Mouse (Mus musculus) midbrain, embryonic 10.5 days (tissue): ENCODE data around the gene Dok5. TPM values are rescaled to one million over a fixed set of nuclear protein-coding genes. Genes with fewer than 3 reads are reported as not detected.

ENCODE experiments used
- DNase-seq: peaks from one replicate; pipeline ENCODE4 v3.0.0-alpha.2; 2017; ENCODE audit warnings: low spot score
- H3K27ac ChIP-seq: fragments of 300-500 bp; sonication (generic); replicated peaks from 2 replicates; pipeline ENCODE4 v1.5.1; 2016; ENCODE audit warnings: mild to moderate bottlenecking
- H3K27me3 ChIP-seq: fragments of 300-500 bp; sonication (generic); 2 replicates; pipeline ENCODE4 v1.6.1; 2016; ENCODE audit warnings: low read depth, mild to moderate bottlenecking; ENCODE audit not compliant: poor library complexity, severe bottlenecking
- H3K36me3 ChIP-seq: fragments of 300-500 bp; sonication (generic); 2 replicates; pipeline ENCODE4 v1.6.1; 2016; ENCODE audit warnings: mild to moderate bottlenecking, moderate library complexity
- H3K4me1 ChIP-seq: fragments of 300-500 bp; sonication (generic); 2 replicates; pipeline ENCODE4 v1.6.1; 2016
- H3K4me3 ChIP-seq: fragments of 300-500 bp; sonication (generic); 2 replicates; pipeline ENCODE4 v1.5.1; 2016; ENCODE audit warnings: mild to moderate bottlenecking, moderate library complexity
- H3K9me3 ChIP-seq: fragments of 300-500 bp; sonication (generic); replicated peaks from 2 replicates; pipeline ENCODE4 v1.6.1; 2016; ENCODE audit warnings: mild to moderate bottlenecking
- WGBS: fragments of 180-500 bp; shearing (Covaris S2); methylation state at CpG from one replicate; pipeline ENCODE4 v1.1.7; 2016; 5-methylcytosine and 5-hydroxymethylcytosine counted together
- polyA plus RNA-seq: library from polyadenylated mRNA; unstranded; fragments of >200 nt; fragmentation: Nextera tagmentation; extraction: Ambion mirVana; gene quantifications from 2 replicates; pipeline ENCODE4 v1.2.1, GENCODE M21; 2016

Dok5 gene
- 12.4 and 17.8 TPM in 2 replicates for polyA plus RNA-seq

DNA sequence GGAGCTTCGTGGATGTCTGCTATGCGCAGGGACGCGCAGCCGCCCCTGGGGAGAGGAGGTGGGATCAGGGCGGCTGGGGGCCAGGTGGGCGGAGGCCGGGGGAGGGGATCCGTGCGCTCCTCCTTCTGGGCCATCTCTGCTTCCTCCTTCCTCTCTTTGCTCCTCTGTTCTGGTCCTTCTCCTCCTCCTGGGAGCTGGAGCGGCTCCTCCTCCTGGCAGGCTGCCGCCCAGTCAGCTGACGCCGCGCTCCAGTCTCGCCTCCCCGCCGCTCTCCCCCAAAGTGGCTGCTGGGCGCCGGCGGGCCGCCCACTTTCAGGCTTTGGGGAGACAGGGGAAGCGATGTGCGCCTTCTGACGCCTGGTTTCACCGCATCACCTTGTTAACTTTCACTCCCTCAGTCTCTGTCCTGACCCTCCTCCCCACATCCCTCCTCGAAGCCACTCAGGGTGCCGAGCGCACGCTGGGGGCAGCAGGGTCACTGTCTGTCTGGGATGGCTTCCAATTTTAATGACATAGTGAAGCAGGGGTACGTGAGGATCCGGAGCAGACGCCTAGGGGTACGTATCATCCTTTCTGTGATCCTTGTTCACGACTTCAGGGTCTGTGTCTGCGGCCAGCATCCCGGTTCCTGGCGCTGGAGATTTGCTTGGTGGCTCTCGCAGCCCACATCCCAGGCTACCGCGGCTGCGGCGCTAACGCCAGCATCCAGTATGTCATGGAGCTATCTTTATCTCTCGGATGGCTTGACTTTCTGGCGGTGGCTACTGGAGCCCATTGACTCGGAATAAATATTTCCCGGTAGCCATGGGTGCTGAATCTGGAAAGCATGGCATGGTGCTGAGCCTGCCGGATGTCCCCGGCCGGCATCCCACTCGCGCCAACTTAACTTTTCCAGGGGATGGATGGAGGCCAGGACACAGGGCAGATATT is at the start of gene Dok5:
Dok5 (plus strand) TSS at position 176 of the 930 bp plus-strand sequence.
- peak within 1 kb of the TSS; percentile 84 for H3K27ac ChIP-seq
- H3K4me1 ChIP-seq, result peaks cover 45% of the 10 kb centered on the region
- H3K4me3 ChIP-seq, result peak within 1 kb of the TSS; percentile 71
- H3K36me3 ChIP-seq, result peaks cover 6% of the 10 kb centered on the region; the same call in 1 of the 2 replicates
- H3K27me3 ChIP-seq, result peaks cover 32% of the 10 kb centered on the region
- WGBS, result 2% methylated on average over 53 of the region's 53 CpGs
- peak; percentile 75 for DNase-seq
- no peaks in the 10 kb centered on the region for H3K9me3 ChIP-seq

DNA sequence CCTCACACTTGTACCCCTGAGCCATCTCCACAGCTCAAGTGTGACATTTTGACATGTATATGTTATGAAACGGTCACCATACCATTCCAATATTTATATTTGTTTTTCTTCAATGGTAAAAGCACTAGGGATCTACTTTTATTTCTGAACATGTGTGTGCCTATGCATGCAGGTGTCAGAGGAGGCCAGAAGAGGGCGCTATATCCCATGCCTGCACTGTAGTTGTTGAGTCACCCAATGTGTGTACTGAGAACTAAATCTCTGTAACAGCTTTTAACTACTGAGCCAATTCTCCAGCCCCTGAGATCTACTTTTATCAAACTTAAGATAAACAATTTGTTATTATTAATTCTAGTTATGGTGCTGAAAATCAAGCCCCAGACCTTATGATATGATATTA is 48.2 kb upstream of the Dok5 start:
- 84% methylated on average over 2 of the region's 2 CpGs for WGBS
- Histone ChIP-seq H3K4me1 (no peaks in the 10 kb centered on the region), H3K27ac (no peak overlapping the region), H3K36me3 (no peaks in the 10 kb centered on the region), H3K27me3 (no peaks in the 10 kb centered on the region), H3K9me3 (no peaks in the 10 kb centered on the region), H3K4me3 (no peak overlapping the region)
- no peak for DNase-seq

DNA sequence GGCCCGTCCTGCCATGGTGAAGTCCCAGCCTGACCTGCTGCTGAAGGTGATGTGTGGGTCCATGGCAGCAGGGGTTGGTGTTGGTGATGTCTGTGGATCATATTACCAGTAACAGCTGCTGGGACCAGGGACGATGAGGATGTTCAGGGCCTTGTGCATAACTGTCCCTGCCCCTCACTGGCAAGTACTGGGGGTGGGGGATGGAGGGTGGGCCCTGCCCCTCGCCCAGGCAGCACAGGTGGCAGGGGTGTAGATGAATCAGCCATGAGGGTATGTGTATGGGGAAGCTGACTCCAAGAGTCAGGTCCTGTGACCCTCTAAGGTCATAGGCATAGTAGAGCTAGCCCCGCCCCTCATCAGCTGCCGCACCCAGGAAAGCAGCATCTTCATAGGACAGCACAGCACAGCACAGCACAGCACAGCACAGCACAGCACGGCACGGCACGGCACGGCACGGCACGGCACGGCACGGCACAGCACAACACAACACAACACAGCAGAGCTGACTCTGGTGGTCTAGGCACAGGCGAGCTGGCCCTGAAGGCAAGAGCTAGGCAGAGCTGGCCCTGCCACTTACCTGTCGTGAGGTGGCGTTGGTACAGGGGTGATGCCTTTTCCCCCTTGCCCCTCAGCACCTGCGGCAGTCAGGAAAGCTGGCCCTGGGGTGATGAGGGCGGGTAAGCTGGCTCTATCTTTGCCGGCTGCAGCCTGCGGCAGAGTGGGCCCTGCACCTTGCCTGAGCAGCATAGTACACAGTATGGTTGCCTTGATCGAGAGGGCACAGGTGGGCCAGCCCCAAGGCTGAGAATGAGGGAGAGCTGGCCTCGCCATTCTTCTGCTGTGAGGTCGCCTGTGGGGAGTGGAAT is 36.3 kb upstream of the Dok5 start:
- H3K27me3 ChIP-seq, result no peaks in the 10 kb centered on the region
- H3K4me3 ChIP-seq, result no peak overlapping the region
- no peaks in the 10 kb centered on the region for H3K36me3 ChIP-seq
- H3K27ac ChIP-seq, result peak overlapping the region; percentile 38
- H3K9me3 ChIP-seq, result no peaks in the 10 kb centered on the region
- WGBS, result 83% methylated on average over 23 of the region's 23 CpGs
- no peak for DNase-seq
- peaks cover 13% of the 10 kb centered on the region for H3K4me1 ChIP-seq

DNA sequence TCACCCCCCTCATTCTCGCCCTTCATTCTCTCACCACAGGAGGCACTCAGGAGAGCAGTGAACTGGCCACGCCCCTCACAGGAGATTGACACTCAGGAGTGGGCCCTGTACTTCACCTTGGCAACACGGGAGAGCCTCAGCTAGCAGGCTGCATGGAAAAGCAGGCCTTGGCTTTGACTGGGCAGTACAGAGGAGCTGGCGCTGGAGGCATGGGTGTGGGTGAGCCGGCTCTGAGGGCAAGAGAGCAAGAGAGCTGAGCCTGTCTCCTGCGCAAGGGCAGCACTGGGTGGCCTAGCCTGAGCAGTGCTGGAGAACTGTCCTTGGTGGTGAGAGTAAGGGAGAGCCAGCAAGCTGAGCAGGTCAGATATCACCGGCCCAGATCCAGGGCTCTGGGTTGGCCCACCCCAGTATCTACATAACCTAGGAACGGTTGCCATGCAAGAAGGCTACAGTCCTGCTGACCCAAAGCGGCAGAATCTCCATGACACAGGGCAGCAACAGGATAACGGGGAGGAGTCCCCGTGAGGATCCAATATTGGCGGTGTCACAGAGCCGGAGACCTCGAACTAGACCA is 35.6 kb upstream of the Dok5 start:
- Histone ChIP-seq H3K36me3 (no peaks in the 10 kb centered on the region), H3K4me1 (peaks cover 13% of the 10 kb centered on the region), H3K4me3 (no peak overlapping the region), H3K27ac (peak overlapping the region; percentile 33; the same call in 1 of the 2 replicates), H3K27me3 (no peaks in the 10 kb centered on the region), H3K9me3 (no peaks in the 10 kb centered on the region)
- 76% methylated on average over 14 of the region's 14 CpGs for WGBS
- no peak for DNase-seq

DNA sequence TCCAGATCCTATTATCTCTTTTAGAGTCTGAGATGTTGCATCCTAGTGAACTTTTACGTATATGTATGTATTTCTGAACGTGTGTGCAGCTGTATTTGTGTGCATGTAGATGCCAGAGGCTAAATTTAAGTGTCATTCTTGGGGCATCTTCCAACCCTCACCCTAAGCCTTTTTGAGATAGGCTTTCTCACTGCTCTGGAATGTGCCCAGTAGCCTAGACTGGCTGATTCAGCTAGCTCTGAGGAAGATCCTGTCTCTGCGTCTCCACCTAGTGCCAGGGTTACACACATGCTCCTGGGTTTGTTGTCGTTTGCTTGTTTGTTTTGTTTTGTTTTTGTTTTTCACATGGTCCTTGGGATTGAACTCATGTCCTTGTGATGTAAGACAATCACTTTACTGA is 31.1 kb upstream of the Dok5 start:
- H3K27ac ChIP-seq, result no peak overlapping the region
- no peak for DNase-seq
- H3K4me3 ChIP-seq, result no peak overlapping the region
- no peaks in the 10 kb centered on the region for H3K36me3 ChIP-seq
- WGBS, result 85% methylated on average over 4 of the region's 4 CpGs
- no peaks in the 10 kb centered on the region for H3K27me3 ChIP-seq
- H3K4me1 ChIP-seq, result peaks cover 6% of the 10 kb centered on the region
- no peaks in the 10 kb centered on the region for H3K9me3 ChIP-seq

DNA sequence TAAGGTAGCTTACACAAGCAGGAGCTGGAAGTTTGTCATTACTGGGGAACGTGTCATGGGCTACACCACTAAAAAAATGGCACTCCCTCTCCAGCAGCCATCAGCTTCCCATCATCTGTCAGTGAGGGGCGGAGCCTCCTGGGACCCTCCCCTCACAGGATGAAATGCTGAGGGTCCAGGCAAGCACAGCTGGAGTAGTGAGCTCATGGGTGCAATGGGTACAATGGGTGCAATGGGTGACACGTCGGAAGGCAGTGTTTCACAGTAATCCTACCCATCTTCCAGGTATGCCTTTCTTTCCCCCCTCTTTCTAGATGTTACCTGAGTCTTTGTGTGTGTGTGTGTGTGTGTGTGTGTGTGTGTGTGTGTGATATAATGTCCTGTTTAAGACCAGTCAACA is 25.1 kb upstream of the Dok5 start:
- Histone ChIP-seq H3K27ac (no peak overlapping the region), H3K4me1 (no peaks in the 10 kb centered on the region), H3K9me3 (no peaks in the 10 kb centered on the region), H3K36me3 (no peaks in the 10 kb centered on the region), H3K4me3 (no peak overlapping the region), H3K27me3 (no peaks in the 10 kb centered on the region)
- no peak for DNase-seq
- WGBS, result 86% methylated on average over 4 of the region's 4 CpGs

DNA sequence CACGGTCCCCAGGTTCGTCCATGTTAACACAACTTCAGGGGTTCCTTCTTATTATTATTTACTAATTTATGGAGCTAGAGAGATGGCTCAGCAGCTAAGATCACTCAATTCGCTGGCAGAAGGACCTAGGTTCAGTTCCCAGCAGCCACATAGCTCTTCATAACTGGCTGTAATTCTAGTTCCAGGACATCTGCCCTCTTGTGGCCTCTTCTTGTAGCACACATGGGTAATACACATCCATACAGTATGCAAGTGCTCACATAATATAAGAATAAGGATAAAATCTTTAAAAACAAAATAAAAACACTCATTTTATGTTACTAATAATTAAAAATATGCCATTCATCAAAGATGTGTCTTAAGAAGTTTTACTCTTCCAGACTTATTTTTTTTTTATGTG is 23.9 kb upstream of the Dok5 start:
- 87% methylated on average over 3 of the region's 3 CpGs for WGBS

DNA sequence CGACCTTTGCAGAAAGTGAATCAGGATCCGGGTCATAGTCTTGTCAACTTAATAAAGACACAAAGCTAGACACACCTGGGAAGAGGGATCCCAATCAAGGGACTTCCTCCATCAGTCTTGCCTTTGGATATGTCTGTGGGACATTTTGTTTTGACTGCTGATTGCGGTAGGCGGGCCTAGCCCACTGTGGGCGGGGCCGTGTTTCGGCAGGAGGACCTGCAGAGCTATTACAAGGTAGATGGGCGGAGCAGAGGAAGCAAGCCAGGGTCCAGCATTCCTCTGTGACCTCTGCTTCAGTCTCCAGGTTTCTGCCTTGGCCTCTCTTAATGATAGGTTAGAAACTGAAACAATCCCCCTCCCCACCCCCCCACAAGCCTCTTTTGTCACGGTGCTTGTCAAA is 22.7 kb upstream of the Dok5 start:
- H3K4me1 ChIP-seq, result no peaks in the 10 kb centered on the region

More for the DNA sequence above, 23.9 kb upstream of the Dok5 start:
- Histone ChIP-seq H3K27ac (no peak overlapping the region), H3K9me3 (no peaks in the 10 kb centered on the region), H3K27me3 (no peaks in the 10 kb centered on the region), H3K36me3 (no peaks in the 10 kb centered on the region), H3K4me1 (no peaks in the 10 kb centered on the region), H3K4me3 (no peak overlapping the region)
- DNase-seq, result no peak

DNA sequence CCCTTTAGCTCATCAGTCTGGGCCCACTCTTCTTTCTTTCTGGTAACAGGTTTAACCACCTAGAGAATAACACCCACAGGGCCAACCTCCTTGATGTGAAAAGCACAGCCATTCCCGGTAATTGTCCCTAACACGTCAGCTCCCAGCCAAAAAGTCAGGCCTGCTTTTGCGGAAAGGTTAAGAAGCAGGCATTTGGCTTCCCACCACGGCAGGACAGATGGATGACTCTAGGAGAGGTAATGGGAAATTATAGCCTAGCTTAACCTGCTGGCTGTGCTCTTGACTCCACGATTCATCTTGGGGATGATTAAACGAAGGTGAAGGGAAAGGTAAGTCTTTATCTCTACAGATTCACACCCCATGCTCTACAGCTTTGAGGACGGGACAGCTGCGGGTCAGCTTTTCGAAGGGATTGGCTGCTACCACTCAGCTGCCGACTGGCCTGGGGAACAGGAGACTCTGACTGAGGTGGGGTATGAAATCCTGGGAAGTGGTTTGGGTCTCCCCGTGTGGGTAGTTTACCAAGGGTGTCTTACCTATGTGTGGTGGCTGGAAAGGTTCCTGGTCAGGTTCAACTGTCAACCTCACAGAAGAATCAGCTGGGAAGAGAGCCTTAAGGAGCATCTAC is 18.8 kb upstream of the Dok5 start:
- WGBS, result 91% methylated on average over 11 of the region's 11 CpGs
- DNase-seq, result no peak

More for the DNA sequence above, 22.7 kb upstream of the Dok5 start:
- no peak for DNase-seq
- Histone ChIP-seq H3K4me3 (no peak overlapping the region), H3K27me3 (no peaks in the 10 kb centered on the region), H3K36me3 (no peaks in the 10 kb centered on the region), H3K9me3 (no peaks in the 10 kb centered on the region), H3K27ac (no peak overlapping the region)
- WGBS, result 76% methylated on average over 9 of the region's 9 CpGs

DNA sequence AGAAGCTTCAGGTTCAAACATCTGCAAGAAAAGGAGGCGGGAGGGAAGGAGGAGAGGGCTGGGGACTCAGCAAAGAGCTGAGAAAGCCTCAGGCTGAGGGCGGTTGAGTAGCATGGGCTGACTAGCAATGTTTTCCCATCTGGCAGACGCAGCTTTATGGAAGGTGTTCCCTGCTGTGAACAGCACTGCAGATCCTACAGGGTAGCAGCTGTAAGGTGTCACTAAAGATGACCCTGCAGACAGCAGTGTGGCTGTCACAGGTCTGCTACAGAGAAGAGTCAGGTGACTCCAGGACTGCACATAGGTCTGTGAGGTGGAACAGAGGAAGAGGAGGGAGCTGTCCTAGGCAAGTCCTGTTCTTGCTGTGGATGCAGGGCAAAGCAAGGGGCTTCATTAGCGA is 11.2 kb upstream of the Dok5 start:
- H3K36me3 ChIP-seq, result no peaks in the 10 kb centered on the region
- DNase-seq, result no peak
- H3K4me1 ChIP-seq, result 0 out of 2 replicates have a peak, but pooled peaks cover 7% of the 10 kb centered on the region
- no peaks in the 10 kb centered on the region for H3K27me3 ChIP-seq
- H3K27ac ChIP-seq, result peak overlapping the region; percentile 28; the same call in 1 of the 2 replicates
- WGBS, result 52% methylated on average over 4 of the region's 4 CpGs
- H3K9me3 ChIP-seq, result no peaks in the 10 kb centered on the region
- no peak overlapping the region for H3K4me3 ChIP-seq

More for the DNA sequence above, 18.8 kb upstream of the Dok5 start:
- H3K4me1 ChIP-seq, result no peaks in the 10 kb centered on the region
- no peaks in the 10 kb centered on the region for H3K9me3 ChIP-seq
- H3K27ac ChIP-seq, result no peak overlapping the region
- no peaks in the 10 kb centered on the region for H3K36me3 ChIP-seq
- no peak overlapping the region for H3K4me3 ChIP-seq
- H3K27me3 ChIP-seq, result no peaks in the 10 kb centered on the region

DNA sequence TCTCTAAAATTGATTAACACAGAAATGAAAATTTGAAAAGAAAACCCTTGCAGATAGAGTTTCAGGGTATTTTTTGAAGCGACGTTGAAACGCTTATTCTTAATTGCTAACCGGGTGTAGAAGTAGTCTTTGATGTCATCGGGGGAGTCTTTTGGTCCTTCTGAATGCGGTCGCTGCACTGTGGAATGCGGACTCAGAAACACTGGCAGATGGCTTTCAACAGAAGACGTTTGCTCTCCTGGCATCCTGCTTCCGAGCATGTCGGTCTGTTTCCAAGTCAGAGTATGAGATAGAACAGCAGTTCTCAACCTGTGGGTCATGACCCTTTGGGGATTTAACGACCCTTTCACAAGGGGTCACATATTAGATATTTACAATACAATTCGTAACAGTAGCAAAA is 7.5 kb upstream of the Dok5 start:
- 74% methylated on average over 13 of the region's 13 CpGs for WGBS
- Histone ChIP-seq H3K4me3 (no peak overlapping the region), H3K4me1 (peaks cover 14% of the 10 kb centered on the region), H3K36me3 (no peaks in the 10 kb centered on the region), H3K27ac (no peak overlapping the region), H3K27me3 (no peaks in the 10 kb centered on the region), H3K9me3 (no peaks in the 10 kb centered on the region)
- DNase-seq, result no peak

DNA sequence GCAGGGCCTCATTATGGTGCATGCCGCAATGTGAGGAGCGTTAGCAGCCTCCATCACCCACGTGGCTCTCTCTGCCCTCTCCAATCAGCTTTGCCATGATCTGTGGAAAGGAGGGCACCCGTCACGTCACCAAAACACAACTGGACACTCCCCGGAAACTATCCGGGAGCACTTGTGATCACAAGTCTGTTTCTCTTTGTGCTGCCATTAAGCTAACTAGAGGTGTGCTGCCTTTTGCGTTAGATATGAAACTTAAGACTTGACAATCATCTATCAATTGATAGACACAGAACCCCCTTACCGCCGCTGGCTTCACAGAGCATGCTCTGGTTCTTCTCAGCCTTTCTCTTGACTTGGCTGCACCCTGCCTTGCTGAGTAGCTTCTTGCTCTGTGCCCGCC is 6.9 kb upstream of the Dok5 start:
- DNase-seq, result no peak
- Histone ChIP-seq H3K27ac (0 out of 2 replicates have a peak overlapping the region, but pooled peaks have one; percentile 23), H3K36me3 (no peaks in the 10 kb centered on the region), H3K9me3 (no peaks in the 10 kb centered on the region), H3K27me3 (no peaks in the 10 kb centered on the region), H3K4me1 (peaks cover 14% of the 10 kb centered on the region), H3K4me3 (no peak overlapping the region)
- WGBS, result 89% methylated on average over 11 of the region's 11 CpGs
